Mouse (Mus musculus): ENCODE results near the gene Rasip1. TPM values are rescaled to one million over a fixed set of nuclear protein-coding genes. Genes with fewer than 3 reads are reported as not detected.
A peak's percentile ranks its signal among the peaks of the same experiment; 100 is the strongest.

The Rasip1 gene
- polyA plus RNA-seq, 1 experiment from 2014 or later = 24.3 TPM

GRCm38 (mm10) chr7:45624718-45625117 lies 2.6 kb upstream of the Rasip1 start:
- Histone ChIP-seq H3K4me3 (ENCODE audit: control insufficient read depth in 1 of 2, insufficient read depth in 1 of 2, low read depth in 1 of 2, low read length in 2 of 2) (no peak overlapping the region), H3K9ac (ENCODE audit: low read length) (no peak overlapping the region), H3K4me2 (ENCODE audit: low read length) (no peak overlapping the region), H3K9me3 (ENCODE audit: control insufficient read depth, low read length) (no peaks in the 10 kb centered on the region), H3K36me3 (ENCODE audit: control insufficient read depth, insufficient read depth, low read length) (no peaks in the 10 kb centered on the region), H3K27me3 (ENCODE audit: control insufficient read depth, insufficient read depth, low read length) (peaks cover 12% of the 10 kb centered on the region), H3K27ac (replicated peaks in 1 of 2; ENCODE audit: control insufficient read depth in 1 of 2, insufficient read depth in 1 of 2, low read depth in 2 of 2, low read length in 2 of 2) (no peak overlapping the region), H3K4me1 (ENCODE audit: control insufficient read depth in 2 of 2, insufficient read depth in 2 of 2, low read length in 2 of 2) (peaks cover 3 to 7% of the 10 kb centered on the region in 2 experiments; a peak in 2 of 4 replicates)
- ATAC-seq (ENCODE audit: insufficient number of reproducible peaks, insufficient read depth, low FRiP score, low read depth) = no peak
- WGBS = 78% methylated on average over 3 of the region's 3 CpGs

DNA sequence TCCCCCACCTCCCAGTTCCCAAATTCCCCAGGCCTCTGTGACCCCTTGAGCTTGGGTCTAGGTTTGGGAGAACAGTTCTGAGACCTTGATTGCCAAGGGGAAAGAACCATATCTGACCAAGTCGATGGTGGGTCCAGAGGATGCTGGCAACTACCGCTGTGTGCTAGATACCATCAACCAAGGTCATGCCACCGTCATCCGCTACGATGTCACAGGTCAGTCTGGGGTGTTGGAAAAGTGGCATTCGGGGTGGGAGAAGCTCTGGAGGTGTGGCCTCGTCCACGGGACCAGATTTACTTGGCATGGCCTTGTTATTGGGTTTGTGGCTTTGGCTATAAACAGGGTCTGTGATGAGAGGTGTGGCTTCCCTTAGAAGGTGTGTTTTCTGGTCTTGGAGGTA lies 1.8 kb upstream of the Rasip1 start:
- no peak overlapping the region for H3K27ac ChIP-seq (replicated peaks in 1 of 2; ENCODE audit: control insufficient read depth in 1 of 2, insufficient read depth in 1 of 2, low read depth in 2 of 2, low read length in 2 of 2)
- H3K27me3 ChIP-seq (ENCODE audit: control insufficient read depth, insufficient read depth, low read length) = peaks cover 7% of the 10 kb centered on the region
- no peak overlapping the region for H3K4me2 ChIP-seq (ENCODE audit: low read length)
- no peaks in the 10 kb centered on the region for H3K9me3 ChIP-seq (ENCODE audit: control insufficient read depth, low read length)
- 89% methylated on average over 8 of the region's 8 CpGs for WGBS
- H3K9ac ChIP-seq (ENCODE audit: low read length) = no peak overlapping the region
- H3K4me1 ChIP-seq (ENCODE audit: control insufficient read depth in 2 of 2, insufficient read depth in 2 of 2, low read length in 2 of 2) = peaks cover 3 to 7% of the 10 kb centered on the region in 2 experiments; a peak in 2 of 4 replicates
- ATAC-seq (ENCODE audit: insufficient number of reproducible peaks, insufficient read depth, low FRiP score, low read depth) = no peak
- no peak overlapping the region for H3K4me3 ChIP-seq (ENCODE audit: control insufficient read depth in 1 of 2, insufficient read depth in 1 of 2, low read depth in 1 of 2, low read length in 2 of 2)
- no peaks in the 10 kb centered on the region for H3K36me3 ChIP-seq (ENCODE audit: control insufficient read depth, insufficient read depth, low read length)

DNA sequence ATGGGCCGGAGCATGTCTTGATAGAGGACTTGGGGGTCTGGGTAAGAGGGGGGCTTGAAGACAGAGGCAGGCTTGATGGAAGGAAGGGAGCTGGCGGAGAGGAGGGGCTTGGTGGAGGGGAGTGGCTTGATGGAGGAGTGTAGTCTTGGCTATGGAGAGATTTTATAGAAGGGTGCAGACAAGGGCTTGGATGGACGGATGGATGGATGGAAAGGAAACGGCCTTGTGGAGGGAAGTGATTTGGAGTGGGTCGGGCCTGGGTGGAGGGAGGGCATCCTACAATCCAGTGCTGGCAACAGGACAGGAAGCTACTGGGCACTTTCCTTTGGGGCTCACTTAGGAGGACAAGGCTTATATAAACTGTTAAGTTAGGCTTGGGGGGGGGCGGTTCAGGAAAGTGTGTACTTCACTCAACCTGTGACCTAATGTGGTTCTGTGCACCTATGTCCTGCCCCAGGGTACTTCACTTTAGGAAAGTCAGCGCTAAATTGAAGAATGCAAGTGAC lies 664 bp upstream of the Rasip1 start:
- Histone ChIP-seq H3K27me3 (ENCODE audit: control insufficient read depth, insufficient read depth, low read length) (peaks cover 7% of the 10 kb centered on the region), H3K4me2 (ENCODE audit: low read length) (peak overlapping the region; percentile 97; the same call in 1 of the 2 replicates), H3K27ac (replicated peaks in 1 of 2; ENCODE audit: control insufficient read depth in 1 of 2, insufficient read depth in 1 of 2, low read depth in 2 of 2, low read length in 2 of 2) (peak overlapping the region; percentile 54 to 82), H3K4me1 (ENCODE audit: control insufficient read depth in 2 of 2, insufficient read depth in 2 of 2, low read length in 2 of 2) (peaks cover 3 to 7% of the 10 kb centered on the region in 2 experiments; a peak in 2 of 4 replicates), H3K9me3 (ENCODE audit: control insufficient read depth, low read length) (no peaks in the 10 kb centered on the region), H3K36me3 (ENCODE audit: control insufficient read depth, insufficient read depth, low read length) (no peaks in the 10 kb centered on the region), H3K9ac (ENCODE audit: low read length) (no peak overlapping the region), H3K4me3 (ENCODE audit: control insufficient read depth in 1 of 2, insufficient read depth in 1 of 2, low read depth in 1 of 2, low read length in 2 of 2) (no peak overlapping the region)
- 73% methylated on average over 7 of the region's 7 CpGs for WGBS
- no peak for ATAC-seq (ENCODE audit: insufficient number of reproducible peaks, insufficient read depth, low FRiP score, low read depth)

DNA sequence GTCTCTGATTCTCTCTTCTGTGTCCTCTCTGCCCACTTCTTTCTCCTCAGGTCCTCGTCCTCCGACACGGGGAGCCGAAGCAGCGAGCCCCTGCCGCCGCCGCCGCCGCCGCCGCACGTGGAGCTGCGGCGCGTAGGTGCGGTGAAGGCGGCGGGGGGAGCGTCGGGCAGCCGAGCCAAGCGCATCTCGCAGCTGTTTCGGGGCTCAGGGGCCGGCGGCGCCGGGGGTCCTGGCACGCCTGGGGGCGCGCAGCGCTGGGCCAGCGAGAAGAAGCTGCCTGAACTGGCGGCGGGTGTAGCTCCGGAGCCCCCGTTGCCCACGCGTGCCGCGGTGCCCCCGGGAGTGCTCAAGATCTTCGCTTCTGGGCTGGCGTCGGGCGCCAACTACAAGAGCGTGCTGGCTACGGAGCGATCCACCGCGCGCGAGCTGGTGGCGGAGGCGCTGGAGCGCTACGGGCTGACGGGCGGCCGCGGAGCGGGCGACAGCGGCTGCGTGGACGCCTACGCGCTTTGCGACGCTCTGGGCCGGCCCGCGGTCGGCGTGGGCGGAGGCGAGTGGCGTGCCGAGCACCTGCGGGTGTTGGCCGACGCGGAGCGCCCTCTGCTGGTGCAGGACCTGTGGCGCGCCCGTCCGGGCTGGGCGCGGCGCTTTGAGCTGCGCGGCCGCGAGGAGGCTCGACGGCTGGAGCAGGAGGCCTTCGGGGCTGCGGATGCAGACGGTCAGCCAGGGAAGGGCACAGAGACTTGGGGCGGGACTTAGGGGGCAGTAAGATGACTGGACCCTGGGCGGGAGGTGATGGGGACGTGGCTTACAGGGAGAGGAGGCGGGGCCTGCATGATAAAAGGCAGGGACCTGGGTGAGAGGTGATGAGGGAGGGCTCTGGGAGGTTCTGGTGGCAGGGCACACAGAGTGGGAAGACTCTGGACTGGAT lies 1.3 kb downstream of the Rasip1 start:
- WGBS = 1% methylated on average over 105 of the region's 105 CpGs
- Histone ChIP-seq H3K9ac (ENCODE audit: low read length) (peak overlapping the region; percentile 86), H3K4me2 (ENCODE audit: low read length) (peak overlapping the region; percentile 97), H3K4me3 (ENCODE audit: control insufficient read depth in 1 of 2, insufficient read depth in 1 of 2, low read depth in 1 of 2, low read length in 2 of 2) (peak overlapping the region; percentile 60 to 65), H3K36me3 (ENCODE audit: control insufficient read depth, insufficient read depth, low read length) (no peaks in the 10 kb centered on the region; the same call in 1 of the 2 replicates), H3K27ac (replicated peaks in 1 of 2; ENCODE audit: control insufficient read depth in 1 of 2, insufficient read depth in 1 of 2, low read depth in 2 of 2, low read length in 2 of 2) (peak overlapping the region; percentile 76 to 82), H3K9me3 (ENCODE audit: control insufficient read depth, low read length) (no peaks in the 10 kb centered on the region), H3K27me3 (ENCODE audit: control insufficient read depth, insufficient read depth, low read length) (peaks cover 7% of the 10 kb centered on the region), H3K4me1 (ENCODE audit: control insufficient read depth in 2 of 2, insufficient read depth in 2 of 2, low read length in 2 of 2) (peaks cover 8 to 17% of the 10 kb centered on the region in 2 experiments)
- peak; percentile 58 for ATAC-seq (ENCODE audit: insufficient number of reproducible peaks, insufficient read depth, low FRiP score, low read depth)

GRCm38 (mm10) chr7:45630064-45630907 lies 3.0 kb downstream of the Rasip1 start:
- Histone ChIP-seq H3K4me2 (ENCODE audit: low read length) (peak overlapping the region; percentile 97), H3K36me3 (ENCODE audit: control insufficient read depth, insufficient read depth, low read length) (no peaks in the 10 kb centered on the region; the same call in 1 of the 2 replicates), H3K9me3 (ENCODE audit: control insufficient read depth, low read length) (no peaks in the 10 kb centered on the region), H3K4me3 (ENCODE audit: control insufficient read depth in 1 of 2, insufficient read depth in 1 of 2, low read depth in 1 of 2, low read length in 2 of 2) (no peak overlapping the region), H3K27me3 (ENCODE audit: control insufficient read depth, insufficient read depth, low read length) (peaks cover 7% of the 10 kb centered on the region), H3K27ac (replicated peaks in 1 of 2; ENCODE audit: control insufficient read depth in 1 of 2, insufficient read depth in 1 of 2, low read depth in 2 of 2, low read length in 2 of 2) (no peak overlapping the region), H3K4me1 (ENCODE audit: control insufficient read depth in 2 of 2, insufficient read depth in 2 of 2, low read length in 2 of 2) (peaks cover 12 to 20% of the 10 kb centered on the region in 2 experiments), H3K9ac (ENCODE audit: low read length) (no peak overlapping the region)
- ATAC-seq (ENCODE audit: insufficient number of reproducible peaks, insufficient read depth, low FRiP score, low read depth) = no peak
- 69% methylated on average over 23 of the region's 23 CpGs for WGBS

DNA sequence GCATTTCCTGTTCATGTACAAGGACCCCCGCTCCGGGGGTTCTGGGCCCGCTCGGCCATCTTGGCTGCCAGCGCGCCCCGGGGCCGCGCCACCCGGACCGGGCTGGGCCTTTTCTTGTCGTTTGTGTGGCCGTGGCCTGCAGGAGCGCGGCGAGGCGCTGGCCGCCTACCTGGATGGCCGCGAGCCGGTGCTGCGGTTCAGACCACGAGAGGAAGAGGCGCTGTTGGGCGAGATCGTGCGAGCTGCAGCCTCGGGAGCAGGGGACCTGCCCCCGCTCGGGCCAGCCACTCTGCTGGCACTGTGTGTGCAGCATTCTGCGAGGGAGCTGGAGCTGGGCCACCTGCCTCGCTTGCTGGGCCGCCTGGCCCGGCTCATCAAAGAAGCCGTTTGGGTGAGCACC lies 5.2 kb downstream of the Rasip1 start:
- peaks cover 3% of the 10 kb centered on the region; the same call in 1 of the 2 replicates for H3K27me3 ChIP-seq (ENCODE audit: control insufficient read depth, insufficient read depth, low read length)
- H3K27ac ChIP-seq (replicated peaks in 1 of 2; ENCODE audit: control insufficient read depth in 1 of 2, insufficient read depth in 1 of 2, low read depth in 2 of 2, low read length in 2 of 2) = 0 out of 4 replicates have a peak overlapping the region, but pooled peaks of 1 of the 2 experiments have one; percentile 6
- no peaks in the 10 kb centered on the region for H3K9me3 ChIP-seq (ENCODE audit: control insufficient read depth, low read length)
- peaks cover 15% of the 10 kb centered on the region for H3K36me3 ChIP-seq (ENCODE audit: control insufficient read depth, insufficient read depth, low read length)
- WGBS = 23% methylated on average over 35 of the region's 35 CpGs
- peak overlapping the region; percentile 68 for H3K9ac ChIP-seq (ENCODE audit: low read length)
- peak overlapping the region; percentile 6 to 27; a peak in 3 of 4 replicates for H3K4me3 ChIP-seq (ENCODE audit: control insufficient read depth in 1 of 2, insufficient read depth in 1 of 2, low read depth in 1 of 2, low read length in 2 of 2)
- H3K4me1 ChIP-seq (ENCODE audit: control insufficient read depth in 2 of 2, insufficient read depth in 2 of 2, low read length in 2 of 2) = peaks cover 17 to 29% of the 10 kb centered on the region in 2 experiments
- peak overlapping the region; percentile 59 for H3K4me2 ChIP-seq (ENCODE audit: low read length)
- ATAC-seq (ENCODE audit: insufficient number of reproducible peaks, insufficient read depth, low FRiP score, low read depth) = no peak
